Mouse (Mus musculus): Measurements from ENCODE around the gene Auts2. TPM values are rescaled to one million over a fixed set of nuclear protein-coding genes. Genes with fewer than 3 reads are reported as not detected.

Auts2 gene
- polyA plus RNA-seq, 1 experiment from 2014 or later, result 17.9 TPM

DNA sequence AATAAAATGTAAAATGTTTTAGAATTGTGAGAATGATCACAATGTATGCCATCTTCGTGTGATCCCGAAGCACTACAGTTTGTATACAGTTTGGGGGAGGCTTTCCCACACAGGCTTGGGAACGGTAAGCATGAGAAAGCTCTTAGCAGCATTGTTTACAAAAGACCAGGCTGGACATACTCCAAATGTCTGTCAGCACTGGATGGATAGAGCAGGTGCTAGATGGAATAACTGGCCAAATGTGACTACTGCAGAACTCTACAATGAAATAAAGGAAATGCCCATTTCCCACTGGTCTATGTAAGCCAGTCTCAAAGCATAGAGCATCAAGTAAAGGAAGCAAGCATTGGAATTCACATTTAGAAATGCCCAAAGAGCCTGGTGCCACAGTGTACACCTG, 1144.9 kb downstream of the Auts2 start:
- Histone ChIP-seq H3K4me3 (ENCODE audit: low read length) (no peak overlapping the region), H3K4me1 (ENCODE audit: insufficient read depth, low read length) (no peaks in the 10 kb centered on the region), H3K4me2 (replicated peaks; ENCODE audit: low read depth, low read length) (no peak overlapping the region), H3K9ac (replicated peaks; ENCODE audit: low read length) (no peak overlapping the region), H3K9me3 (ENCODE audit: low read length) (no peaks in the 10 kb centered on the region), H3K36me3 (ENCODE audit: insufficient read depth, low read length) (no peaks in the 10 kb centered on the region), H3K27me3 (ENCODE audit: insufficient read depth, low read length) (no peaks in the 10 kb centered on the region), H3K27ac (ENCODE audit: low read length) (no peak overlapping the region)
- WGBS, result 70% methylated on average over 3 of the region's 3 CpGs
- ATAC-seq (ENCODE audit: low FRiP score, low TSS enrichment), result no peak

GRCm38 (mm10) chr5:131395756-131396155, 1147.4 kb downstream of the Auts2 start:
- no peak for ATAC-seq (ENCODE audit: low FRiP score, low TSS enrichment)
- 83% methylated on average over 8 of the region's 8 CpGs for WGBS

More at GRCm38 (mm10) chr5:131395756-131396155, 1147.4 kb downstream of the Auts2 start:
- no peak overlapping the region for H3K27ac ChIP-seq (ENCODE audit: low read length)
- no peak overlapping the region for H3K9ac ChIP-seq (replicated peaks; ENCODE audit: low read length)
- no peaks in the 10 kb centered on the region for H3K4me1 ChIP-seq (ENCODE audit: insufficient read depth, low read length)
- no peaks in the 10 kb centered on the region for H3K9me3 ChIP-seq (ENCODE audit: low read length)
- H3K4me2 ChIP-seq (replicated peaks; ENCODE audit: low read depth, low read length), result no peak overlapping the region
- H3K27me3 ChIP-seq (ENCODE audit: insufficient read depth, low read length), result no peaks in the 10 kb centered on the region
- H3K4me3 ChIP-seq (ENCODE audit: low read length), result no peak overlapping the region
- H3K36me3 ChIP-seq (ENCODE audit: insufficient read depth, low read length), result no peaks in the 10 kb centered on the region

Measured in kidney, embryonic 16.5 days (tissue).